Mouse (Mus musculus): ENCODE data around the gene Kiz.

Kiz gene

GRCm38 (mm10) chr2:146871300-146872269 lies 15.9 kb downstream of the Kiz start:
- DNase-seq = no peak

GRCm38 (mm10) chr2:146872697-146873096 lies 17.0 kb downstream of the Kiz start:
- DNase-seq = no peak

GRCm38 (mm10) chr2:146873881-146874441 lies 18.3 kb downstream of the Kiz start:
- no peak for DNase-seq

GRCm38 (mm10) chr2:146877423-146878098 lies 21.9 kb downstream of the Kiz start:
- DNase-seq = no peak

- DNase-seq = no peak
These were observed 26.0 kb downstream of the Kiz start for GRCm38 (mm10) chr2:146881623-146882022.

GRCm38 (mm10) chr2:146884291-146884855 lies 28.7 kb downstream of the Kiz start:
- DNase-seq = no peak

- DNase-seq = no peak
These were observed 33.2 kb downstream of the Kiz start for GRCm38 (mm10) chr2:146888786-146889414.

GRCm38 (mm10) chr2:146898977-146899376 lies 43.3 kb downstream of the Kiz start:
- no peak for DNase-seq

GRCm38 (mm10) chr2:146916085-146916484 lies 60.4 kb downstream of the Kiz start:
- DNase-seq = no peak

- no peak for DNase-seq
These were observed 62.1 kb downstream of the Kiz start for GRCm38 (mm10) chr2:146917770-146918169.

GRCm38 (mm10) chr2:146920375-146921160 lies 64.9 kb downstream of the Kiz start:
- no peak for DNase-seq

- DNase-seq = no peak
These were observed 69.6 kb downstream of the Kiz start for GRCm38 (mm10) chr2:146925296-146925695.

- no peak for DNase-seq
These were observed 70.2 kb downstream of the Kiz start for GRCm38 (mm10) chr2:146925846-146926245.

- no peak for DNase-seq
These were observed 92.6 kb downstream of the Kiz start for GRCm38 (mm10) chr2:146948223-146948776.

GRCm38 (mm10) chr2:146956366-146956765 lies 100.7 kb downstream of the Kiz start:
- no peak for DNase-seq

GRCm38 (mm10) chr2:146958398-146958911 lies 102.8 kb downstream of the Kiz start:
- no peak for DNase-seq

- peak; percentile 78 for DNase-seq
These were observed 103.5 kb downstream of the Kiz start for GRCm38 (mm10) chr2:146958951-146959821.

GRCm38 (mm10) chr2:146975024-146975423 lies 119.4 kb downstream of the Kiz start:
- no peak for DNase-seq

GRCm38 (mm10) chr2:146975453-146976028 lies 119.9 kb downstream of the Kiz start:
- no peak for DNase-seq

- no peak for DNase-seq
These were observed 127.1 kb downstream of the Kiz start for GRCm38 (mm10) chr2:146982786-146983185.
